Mouse (Mus musculus): Measurements from ENCODE around the gene Tbl1xr1. TPM values are rescaled to one million over a fixed set of nuclear protein-coding genes. Genes with fewer than 3 reads are reported as not detected.

Gene Tbl1xr1
- polyA plus RNA-seq (2017; shearing (Covaris generic)): 10 to 100 TPM; 43.8 to 67.9 TPM

GRCm38 (mm10) chr3:22076561-22076935, at the start of gene Tbl1xr1:
Gene Tbl1xr1 (plus strand): TSS chr3:22076652.

Measured in activated CD4-positive, CD25-positive, alpha-beta regulatory T cell (primary cell).